Mouse (Mus musculus) large intestine, adult 2 months (tissue): Measurements from ENCODE around the gene Scgb2b17. TPM values are rescaled to one million over a fixed set of nuclear protein-coding genes. Genes with fewer than 3 reads are reported as not detected.
"Not testable (repeated sequence)": the region's sequence is repeated elsewhere in the genome, so short reads cannot be mapped to it uniquely, and the experiment has no call there.

Source experiments
- DNase-seq: peaks from one replicate; pipeline ENCODE4 v3.0.0-alpha.2; 2012; ENCODE audit warnings: low read depth, low spot score
- polyA plus RNA-seq: library from polyadenylated mRNA; depleted of rRNA; stranded (reverse); fragments of >200 nt; gene quantifications from 2 replicates; pipeline ENCODE4 v1.2.3, GENCODE M21; 2012; rRNA removed

Scgb2b17 gene
- polyA plus RNA-seq = not detected in 2 replicates

- not testable (repeated sequence) for DNase-seq
Observed at GRCm38 (mm10) chr7:33056461-33056860, at the start of gene Scgb2b17. Scgb2b17 (minus strand) TSS chr7:33056561.

GRCm38 (mm10) chr7:33063149-33063548 is 6.8 kb upstream of the Scgb2b17 start, which contains the start of gene Scgb1b17:
Scgb1b17 (plus strand) TSS chr7:33063449.
- DNase-seq = not testable (repeated sequence)

Other genes with a start within 250 kb of the Scgb2b17 start
- not detected in 2 replicates for gene Scgb2b15, start 226.9 kb downstream of the Scgb2b17 start, polyA plus RNA-seq
- gene Scgb1b15, start 220.0 kb downstream of the Scgb2b17 start, polyA plus RNA-seq = not detected in 2 replicates
- not detected in 2 replicates for gene Scgb1b17, start 6.9 kb upstream of the Scgb2b17 start, polyA plus RNA-seq
- gene Scgb2b18, start 117.3 kb upstream of the Scgb2b17 start, polyA plus RNA-seq = not detected in 2 replicates
- not detected in 2 replicates for gene Scgb1b18, start 129.0 kb upstream of the Scgb2b17 start, polyA plus RNA-seq
- not detected in 2 replicates for gene Scgb2b19, start 223.8 kb upstream of the Scgb2b17 start, polyA plus RNA-seq
- not detected in 2 replicates for gene Scgb1b19, start 230.7 kb upstream of the Scgb2b17 start, polyA plus RNA-seq